Mouse (Mus musculus): ENCODE data around the gene Plbd2.

- TF ChIP-seq CTCF (IDR thresholded peaks at IDR 0.05; ENCODE audit: borderline replicate concordance, extremely low read depth, insufficient read depth, insufficient read length) = no peak
- no peak for TF ChIP-seq POLR2A (IDR thresholded peaks at IDR 0.05; ENCODE audit: borderline replicate concordance, extremely low read depth, insufficient read depth, insufficient read length, poor library complexity, severe bottlenecking)
Observed at GRCm38 (mm10) chr5:120493873-120494395, 9.5 kb downstream of the Plbd2 start.
